Mouse (Mus musculus): Measurements from ENCODE around the gene Med1. TPM values are rescaled to one million over a fixed set of nuclear protein-coding genes. Genes with fewer than 3 reads are reported as not detected.

Gene Med1
- polyA plus RNA-seq, 1 experiment: 29.0 TPM

GRCm38 (mm10) chr11:98205463-98205862 is 12.4 kb upstream of the Med1 start:
- Histone ChIP-seq H3K36me3 (ENCODE audit: control insufficient read depth, insufficient read depth, low read length) (peaks cover 19% of the 10 kb centered on the region), H3K27me3 (ENCODE audit: control insufficient read depth, insufficient read depth, low read length) (no peaks in the 10 kb centered on the region), H3K27ac (ENCODE audit: control insufficient read depth, insufficient read depth, low read length) (no peak overlapping the region), H3K4me3 (ENCODE audit: control insufficient read depth, insufficient read depth, low read length) (no peak overlapping the region), H3K4me1 (replicated peaks; ENCODE audit: control insufficient read depth, insufficient read depth, low read length) (peaks cover 6% of the 10 kb centered on the region)
- no peak for TF ChIP-seq CTCF (IDR thresholded peaks at IDR 0.05; ENCODE audit: borderline replicate concordance, control insufficient read depth, extremely low read depth, insufficient read depth, low read length, poor library complexity)
- no peak for TF ChIP-seq POLR2A (IDR thresholded peaks at IDR 0.05; ENCODE audit: control insufficient read depth, extremely low read depth, insufficient read depth, low read length, poor library complexity)
- no peak for DNase-seq

GRCm38 (mm10) chr11:98203931-98204421 is 10.9 kb upstream of the Med1 start:
- no peak for DNase-seq
- Histone ChIP-seq H3K36me3 (ENCODE audit: control insufficient read depth, insufficient read depth, low read length) (peaks cover 4% of the 10 kb centered on the region), H3K4me3 (ENCODE audit: control insufficient read depth, insufficient read depth, low read length) (peak overlapping the region; percentile 64), H3K27ac (ENCODE audit: control insufficient read depth, insufficient read depth, low read length) (peak overlapping the region; percentile 87; the same call in 1 of the 2 replicates), H3K4me1 (replicated peaks; ENCODE audit: control insufficient read depth, insufficient read depth, low read length) (peaks cover 6% of the 10 kb centered on the region), H3K27me3 (ENCODE audit: control insufficient read depth, insufficient read depth, low read length) (no peaks in the 10 kb centered on the region)
- TF ChIP-seq POLR2A (IDR thresholded peaks at IDR 0.05; ENCODE audit: control insufficient read depth, extremely low read depth, insufficient read depth, low read length, poor library complexity) (no peak), CTCF (IDR thresholded peaks at IDR 0.05; ENCODE audit: borderline replicate concordance, control insufficient read depth, extremely low read depth, insufficient read depth, low read length, poor library complexity) (no peak)
- under 1% methylated on average over 16 of the region's 16 CpGs for WGBS

- TF ChIP-seq CTCF (IDR thresholded peaks at IDR 0.05; ENCODE audit: borderline replicate concordance, control insufficient read depth, extremely low read depth, insufficient read depth, low read length, poor library complexity): no peak
- no peak for TF ChIP-seq POLR2A (IDR thresholded peaks at IDR 0.05; ENCODE audit: control insufficient read depth, extremely low read depth, insufficient read depth, low read length, poor library complexity)
- DNase-seq: no peak
- Histone ChIP-seq H3K27me3 (ENCODE audit: control insufficient read depth, insufficient read depth, low read length) (no peaks in the 10 kb centered on the region), H3K36me3 (ENCODE audit: control insufficient read depth, insufficient read depth, low read length) (no peaks in the 10 kb centered on the region; the same call in 1 of the 2 replicates), H3K4me3 (ENCODE audit: control insufficient read depth, insufficient read depth, low read length) (peak overlapping the region; percentile 64), H3K27ac (ENCODE audit: control insufficient read depth, insufficient read depth, low read length) (peak overlapping the region; percentile 87; the same call in 1 of the 2 replicates), H3K4me1 (replicated peaks; ENCODE audit: control insufficient read depth, insufficient read depth, low read length) (peaks cover 6% of the 10 kb centered on the region)
- WGBS: under 1% methylated on average over 37 of the region's 37 CpGs
Measured at GRCm38 (mm10) chr11:98203351-98203911, 10.3 kb upstream of the Med1 start.

- WGBS: under 1% methylated on average over 62 of the region's 63 CpGs
- peaks cover 6% of the 10 kb centered on the region for H3K4me1 ChIP-seq (replicated peaks; ENCODE audit: control insufficient read depth, insufficient read depth, low read length)
- DNase-seq: peak; percentile 95
- H3K36me3 ChIP-seq (ENCODE audit: control insufficient read depth, insufficient read depth, low read length): no peaks in the 10 kb centered on the region
- H3K27me3 ChIP-seq (ENCODE audit: control insufficient read depth, insufficient read depth, low read length): no peaks in the 10 kb centered on the region
- peak within 1 kb of the TSS; percentile 78 for H3K4me3 ChIP-seq (ENCODE audit: control insufficient read depth, insufficient read depth, low read length)
- H3K27ac ChIP-seq (ENCODE audit: control insufficient read depth, insufficient read depth, low read length): peak within 1 kb of the TSS; percentile 88
- peak; percentile 27; the same call in 1 of the 2 replicates for TF ChIP-seq CTCF (IDR thresholded peaks at IDR 0.05; ENCODE audit: borderline replicate concordance, control insufficient read depth, extremely low read depth, insufficient read depth, low read length, poor library complexity)
- peak; percentile 95 for TF ChIP-seq POLR2A (IDR thresholded peaks at IDR 0.05; ENCODE audit: control insufficient read depth, extremely low read depth, insufficient read depth, low read length, poor library complexity)
Measured at GRCm38 (mm10) chr11:98202641-98203350, 9.7 kb upstream of the Med1 start, which contains the start of gene Cdk12. Gene Cdk12, plus strand, starts transcription at chr11:98203059.

GRCm38 (mm10) chr11:98201791-98202640 is 8.9 kb upstream of the Med1 start:
- WGBS: under 1% methylated on average over 27 of the region's 27 CpGs
- TF ChIP-seq CTCF (IDR thresholded peaks at IDR 0.05; ENCODE audit: borderline replicate concordance, control insufficient read depth, extremely low read depth, insufficient read depth, low read length, poor library complexity) (no peak), POLR2A (IDR thresholded peaks at IDR 0.05; ENCODE audit: control insufficient read depth, extremely low read depth, insufficient read depth, low read length, poor library complexity) (no peak)
- Histone ChIP-seq H3K27ac (ENCODE audit: control insufficient read depth, insufficient read depth, low read length) (peak overlapping the region; percentile 88), H3K36me3 (ENCODE audit: control insufficient read depth, insufficient read depth, low read length) (no peaks in the 10 kb centered on the region), H3K4me3 (ENCODE audit: control insufficient read depth, insufficient read depth, low read length) (peak overlapping the region; percentile 78), H3K4me1 (replicated peaks; ENCODE audit: control insufficient read depth, insufficient read depth, low read length) (peaks cover 6% of the 10 kb centered on the region), H3K27me3 (ENCODE audit: control insufficient read depth, insufficient read depth, low read length) (no peaks in the 10 kb centered on the region)
- peak; percentile 40 for DNase-seq

GRCm38 (mm10) chr11:98190820-98191219 is 2.3 kb downstream of the Med1 start:
- Histone ChIP-seq H3K36me3 (ENCODE audit: control insufficient read depth, insufficient read depth, low read length) (peaks cover 20% of the 10 kb centered on the region), H3K27ac (ENCODE audit: control insufficient read depth, insufficient read depth, low read length) (no peak overlapping the region), H3K27me3 (ENCODE audit: control insufficient read depth, insufficient read depth, low read length) (no peaks in the 10 kb centered on the region), H3K4me1 (replicated peaks; ENCODE audit: control insufficient read depth, insufficient read depth, low read length) (peaks cover 9% of the 10 kb centered on the region), H3K4me3 (ENCODE audit: control insufficient read depth, insufficient read depth, low read length) (no peak overlapping the region)
- no peak for DNase-seq
- WGBS: 88% methylated on average over 5 of the region's 5 CpGs
- TF ChIP-seq POLR2A (IDR thresholded peaks at IDR 0.05; ENCODE audit: control insufficient read depth, extremely low read depth, insufficient read depth, low read length, poor library complexity) (no peak), CTCF (IDR thresholded peaks at IDR 0.05; ENCODE audit: borderline replicate concordance, control insufficient read depth, extremely low read depth, insufficient read depth, low read length, poor library complexity) (no peak)
